Mouse (Mus musculus): ENCODE results near the gene Gnai2.

Gene Gnai2

DNA sequence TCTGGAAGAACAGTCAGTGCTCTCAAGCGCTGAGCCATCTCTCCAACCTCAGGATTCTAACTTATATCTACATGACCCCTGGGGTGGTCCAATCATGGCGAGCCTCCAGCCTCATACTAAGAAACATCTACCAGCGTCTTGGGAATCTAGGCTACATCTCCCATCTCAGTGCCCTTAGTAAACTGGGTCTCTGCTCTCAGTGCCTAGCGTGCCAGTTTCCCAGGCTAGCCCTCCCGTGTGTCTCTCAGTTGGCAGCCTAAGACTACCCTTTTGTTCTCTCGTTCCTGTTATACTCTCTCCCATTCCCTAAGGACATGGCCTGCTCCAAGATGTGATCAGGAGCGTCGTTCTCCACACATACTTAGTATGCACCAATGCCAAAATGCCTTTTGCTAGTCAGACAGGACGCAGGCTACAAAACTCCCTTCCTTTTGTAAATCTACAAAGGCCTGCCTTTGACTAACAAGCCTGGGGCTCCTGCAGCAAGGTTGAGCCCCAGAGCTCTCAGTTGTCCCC lies 3.8 kb downstream of the Gnai2 start:
- DNase-seq (ENCODE audit: low read depth), result no peak

DNA sequence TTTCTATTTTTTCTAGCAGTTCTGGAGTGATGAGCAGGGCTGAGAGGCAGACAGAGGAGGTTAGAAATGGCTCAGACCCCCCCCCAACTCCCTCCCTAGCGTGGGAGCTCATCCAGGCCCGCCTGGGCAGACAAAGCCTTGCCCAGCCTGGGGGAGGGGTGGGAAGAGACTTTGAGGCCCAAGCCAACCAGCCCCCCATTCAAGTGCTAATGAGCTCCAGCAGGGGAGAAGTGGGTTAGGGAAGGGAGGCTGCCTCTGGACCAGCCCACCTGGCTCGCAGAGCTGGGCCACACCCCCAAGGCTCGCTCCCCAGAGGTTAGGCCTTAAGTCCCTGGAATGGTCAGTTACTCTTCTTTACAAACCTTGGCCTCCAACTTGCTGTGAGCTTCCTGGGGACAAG lies 4.6 kb downstream of the Gnai2 start:
- DNase-seq (ENCODE audit: low read depth), result no peak

DNA sequence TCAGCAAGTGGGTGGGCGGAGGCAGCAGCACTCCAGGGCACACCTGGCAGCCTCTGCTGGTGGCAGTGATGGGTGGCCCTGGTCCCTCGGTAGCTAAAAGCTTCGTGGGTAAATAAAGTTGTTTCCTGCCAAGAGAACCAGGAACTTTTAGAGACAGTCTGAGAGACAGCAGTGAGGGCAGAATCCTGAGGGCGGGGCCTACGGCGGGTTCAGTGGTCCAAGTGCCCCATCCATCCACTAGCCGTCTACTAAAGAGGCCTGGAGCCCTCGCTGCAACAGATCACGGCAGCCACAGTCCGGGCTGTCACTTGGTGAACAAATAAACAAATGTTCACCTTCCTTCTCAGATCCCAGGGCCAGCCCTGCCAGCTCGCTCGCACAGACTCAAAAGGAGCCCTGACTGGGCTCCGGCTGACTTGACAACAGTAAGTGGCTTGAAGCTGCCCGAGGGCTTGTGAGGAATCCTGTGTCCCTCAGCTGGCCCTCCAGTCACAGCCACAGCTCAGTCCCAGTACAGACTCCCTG lies 5.2 kb downstream of the Gnai2 start:
- peak; percentile 71 for DNase-seq (ENCODE audit: low read depth)

DNA sequence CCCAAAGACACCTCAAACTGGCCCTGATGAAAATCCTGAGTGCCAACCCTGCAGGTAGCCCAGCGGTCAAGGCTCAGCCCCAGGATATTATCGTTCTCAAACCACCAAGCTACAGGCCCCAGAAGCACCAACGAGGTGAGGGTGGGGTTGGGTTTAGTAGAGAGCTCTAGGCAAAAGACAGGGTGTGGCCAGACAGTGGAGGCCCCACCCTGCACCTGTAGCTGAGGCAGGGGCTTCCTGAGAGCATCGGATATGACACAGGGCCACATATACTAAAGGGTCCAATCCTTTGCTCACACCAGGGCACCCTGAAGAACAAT lies 5.8 kb downstream of the Gnai2 start:
- peak; percentile 67 for DNase-seq (ENCODE audit: low read depth)

DNA sequence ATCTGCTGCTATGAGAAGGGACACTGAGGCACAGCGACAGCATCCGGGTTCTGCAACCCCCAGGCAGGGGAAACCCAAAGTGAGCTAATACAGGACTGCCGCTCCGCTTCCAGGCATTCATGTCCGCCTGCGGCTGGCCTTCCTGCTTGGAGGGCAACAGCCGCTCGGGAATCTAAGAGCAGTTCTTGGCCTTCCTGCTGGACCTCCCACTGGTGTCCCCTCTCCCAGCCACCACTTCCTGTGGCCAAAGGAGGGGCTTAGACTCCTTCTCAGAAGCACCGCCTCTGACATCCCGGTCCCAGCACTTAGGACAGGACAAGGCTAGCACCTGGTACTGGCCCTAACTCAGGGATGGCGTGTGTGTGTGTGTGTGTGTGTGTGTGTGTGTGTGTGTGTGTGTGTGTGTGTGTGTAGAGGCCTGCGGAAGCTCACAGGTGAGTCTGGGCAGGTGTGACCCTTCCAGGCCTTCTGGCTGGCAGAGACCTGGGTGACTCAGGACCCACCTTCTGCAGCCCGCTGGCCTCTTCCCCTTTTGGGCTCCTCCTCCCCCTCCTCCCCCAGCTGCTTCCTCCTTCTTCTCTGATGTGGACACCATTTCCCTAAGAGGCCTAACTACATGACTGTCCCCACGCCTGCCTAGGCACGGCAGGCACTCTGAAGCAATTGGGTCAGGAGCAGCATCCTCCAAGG lies 6.3 kb downstream of the Gnai2 start:
- peak; percentile 52 for DNase-seq (ENCODE audit: low read depth)

DNA sequence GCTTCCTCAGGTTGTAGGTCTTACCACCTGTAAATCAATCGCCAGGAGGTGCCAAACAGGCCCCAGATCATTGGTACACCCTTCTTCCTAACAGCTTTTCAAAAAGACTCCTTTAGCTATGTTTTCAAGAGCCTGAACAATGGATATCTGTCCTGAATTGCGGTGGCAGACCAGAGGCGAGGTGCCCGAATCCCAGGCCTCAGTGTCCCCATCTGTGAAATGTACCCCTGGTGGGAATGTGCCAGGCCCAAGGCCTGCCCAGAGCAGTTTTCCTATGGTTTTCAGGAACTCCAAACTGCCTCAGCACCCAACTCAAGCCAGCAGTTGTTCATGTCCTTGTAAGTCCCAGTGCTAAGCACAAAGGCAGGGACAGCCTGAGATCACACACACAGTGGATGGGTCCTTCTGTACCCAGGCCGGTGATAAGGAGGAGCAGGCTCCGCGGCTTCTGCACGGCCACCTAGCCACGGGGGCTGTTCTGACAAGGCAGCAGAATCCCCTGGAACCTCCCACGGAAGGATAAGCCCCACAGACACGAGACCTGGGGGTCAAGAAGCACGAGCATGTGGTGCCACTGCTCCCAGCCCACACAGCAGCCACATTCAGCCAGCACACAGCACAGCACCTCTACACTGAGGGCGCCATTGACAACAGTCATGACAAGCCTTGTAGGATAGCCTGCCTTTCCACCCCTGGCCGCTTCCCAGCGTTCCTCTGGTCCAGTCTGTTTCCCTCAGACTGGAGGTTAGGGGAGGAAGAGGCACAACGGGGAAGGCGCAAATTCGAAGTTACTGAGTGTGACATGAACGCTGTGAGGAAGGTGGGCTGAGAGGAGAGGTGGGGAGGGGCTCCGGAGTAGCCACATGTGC lies 7.5 kb downstream of the Gnai2 start:
- DNase-seq (ENCODE audit: low read depth), result no peak

DNA sequence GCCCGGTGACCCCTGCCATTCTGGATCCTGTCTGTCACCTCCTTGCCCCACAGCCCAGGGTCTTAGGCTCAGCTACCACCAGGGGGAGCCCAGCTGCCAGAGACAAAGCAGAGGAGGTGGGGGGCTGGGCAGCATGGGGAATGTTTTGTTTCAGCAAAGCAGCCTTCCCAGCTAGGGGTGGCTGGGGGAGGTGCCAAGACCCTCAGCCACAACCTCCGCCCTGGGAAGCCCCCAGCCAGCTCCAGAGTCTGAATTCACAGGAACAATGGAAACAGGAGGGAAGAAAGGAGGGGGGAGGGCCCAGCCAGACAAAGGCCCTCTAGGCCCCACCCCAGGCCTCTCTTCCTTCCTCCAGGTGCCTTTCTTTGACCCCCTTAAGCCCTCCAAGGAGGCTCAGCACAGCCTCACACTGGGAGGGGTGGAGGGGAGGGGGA lies 8.3 kb downstream of the Gnai2 start:
- DNase-seq (ENCODE audit: low read depth), result peak; percentile 90

DNA sequence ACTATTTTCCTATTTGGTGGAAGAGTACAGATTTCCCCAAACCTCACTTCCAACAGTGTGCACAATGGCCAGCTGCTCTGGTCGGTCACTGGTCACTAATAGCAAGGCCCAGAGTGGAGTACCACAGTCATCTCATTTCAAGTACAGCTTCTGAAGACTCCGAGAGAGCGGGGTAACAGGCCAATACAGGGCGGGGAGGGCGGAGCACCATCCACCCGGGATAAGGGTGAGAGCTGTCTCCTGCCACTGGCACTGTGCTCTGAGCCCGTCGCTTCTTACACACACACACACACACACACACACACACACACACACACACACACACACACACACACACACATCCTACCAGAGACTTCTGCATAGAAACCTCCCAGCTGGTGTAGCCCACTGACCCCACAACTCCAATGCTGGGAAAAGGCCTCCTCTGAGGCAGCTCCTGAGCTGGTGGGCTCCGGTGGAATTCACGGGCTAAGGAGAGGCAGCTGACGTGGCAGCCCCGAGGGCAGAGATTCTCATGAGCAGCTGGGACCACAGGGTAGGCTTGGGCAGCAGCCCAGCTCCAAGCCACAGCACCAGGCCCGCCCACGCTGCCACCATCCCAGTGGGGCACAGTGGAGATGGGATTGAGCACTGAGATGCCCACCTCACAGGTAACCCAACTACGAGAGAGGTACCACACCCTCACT lies 8.9 kb downstream of the Gnai2 start:
- DNase-seq (ENCODE audit: low read depth), result no peak

DNA sequence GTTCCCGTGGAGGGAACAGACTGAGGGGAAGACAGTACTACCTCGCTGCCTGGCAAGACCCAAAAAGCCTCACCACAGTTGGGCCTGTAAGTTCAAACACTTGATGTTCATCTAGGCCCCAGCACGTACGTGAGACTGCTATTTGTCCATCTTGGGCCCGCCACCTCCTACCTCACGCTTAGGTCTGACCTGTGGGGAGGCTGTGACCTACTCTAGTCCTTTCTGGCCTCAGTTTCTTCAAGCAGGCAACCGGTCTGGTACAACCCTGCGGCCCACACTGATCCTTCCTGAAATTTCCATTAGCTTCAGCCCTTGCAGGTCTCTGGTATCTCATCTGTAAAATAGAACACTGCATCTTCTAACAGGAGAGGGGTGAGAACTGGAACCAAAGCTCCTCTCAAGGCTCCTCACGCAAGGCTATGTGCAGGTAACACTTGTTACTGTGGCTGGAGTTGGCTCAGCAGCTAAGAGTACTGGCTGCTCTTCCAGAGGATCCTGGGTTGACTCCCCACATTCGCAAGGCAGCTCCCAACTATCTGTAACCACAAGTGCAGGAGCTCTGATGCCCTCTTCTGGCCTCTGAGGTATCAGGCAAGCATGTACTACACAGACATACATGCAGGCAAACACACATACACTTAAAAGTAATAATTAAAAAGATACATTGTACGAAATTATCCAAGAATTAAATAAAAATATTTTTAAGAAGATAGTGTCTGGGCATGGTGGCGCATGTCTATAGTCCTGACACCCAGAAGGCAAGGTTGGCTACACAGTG lies 9.6 kb downstream of the Gnai2 start:
- DNase-seq (ENCODE audit: low read depth), result no peak

DNA sequence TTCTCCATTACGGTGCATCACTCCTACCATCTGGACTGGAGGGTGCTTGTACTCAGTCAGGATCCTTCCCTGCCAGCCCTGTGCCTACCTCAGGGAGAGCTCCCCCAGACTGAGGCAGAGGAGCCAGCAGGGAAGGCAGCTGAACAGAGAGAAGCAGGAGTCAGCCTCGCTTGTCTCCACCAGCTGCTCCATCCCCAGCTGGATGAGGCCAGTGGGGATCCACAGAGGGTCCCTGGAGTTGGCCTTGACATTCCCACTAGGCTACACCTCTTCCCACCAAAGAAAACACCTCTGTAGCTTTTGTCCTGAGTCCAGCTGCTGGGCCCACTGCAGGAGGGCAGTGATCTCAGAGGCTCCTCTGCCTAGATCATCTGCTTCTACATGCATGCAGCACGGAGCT lies 10.2 kb downstream of the Gnai2 start:
- no peak for DNase-seq (ENCODE audit: low read depth)

DNA sequence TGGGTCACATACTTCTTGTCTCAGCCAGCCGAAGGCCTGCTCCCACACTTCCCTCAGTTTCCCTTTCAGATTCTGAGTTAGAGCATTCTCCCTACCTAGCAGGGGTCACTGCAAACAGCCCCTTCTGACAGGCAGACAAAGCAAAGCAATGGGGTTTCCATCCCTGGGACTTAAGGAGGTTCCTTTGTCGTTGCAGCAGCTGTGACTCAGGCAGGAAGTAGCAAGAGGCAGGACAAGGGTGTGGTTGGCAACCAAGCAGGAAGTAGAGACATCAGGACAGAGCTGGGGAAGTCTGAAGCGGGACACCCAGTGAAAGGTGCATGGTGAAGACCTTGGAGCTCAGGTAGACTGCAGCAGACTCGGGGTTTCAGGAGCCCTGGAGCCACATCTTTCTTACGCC lies 10.6 kb downstream of the Gnai2 start:
- peak; percentile 85 for DNase-seq (ENCODE audit: low read depth)

DNA sequence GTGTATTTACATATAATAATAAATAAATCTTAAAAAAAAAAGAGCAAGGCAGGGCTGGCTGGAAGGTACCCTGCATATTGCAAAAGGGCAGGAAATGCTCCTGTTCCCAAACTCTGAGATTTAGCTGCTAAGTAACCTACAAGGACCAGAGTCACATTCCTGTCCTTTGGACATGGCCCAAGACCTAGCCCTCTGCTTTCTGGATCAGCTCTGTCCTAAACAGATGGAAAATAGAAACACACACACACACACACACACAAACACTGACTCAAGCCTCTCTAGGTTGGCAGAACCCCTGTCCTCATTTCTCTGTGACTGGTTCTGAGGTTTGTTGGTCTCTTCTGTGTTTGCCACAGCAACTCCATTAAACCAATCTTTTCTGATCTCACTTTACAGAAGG lies 14.2 kb downstream of the Gnai2 start:
- no peak for DNase-seq (ENCODE audit: low read depth)

DNA sequence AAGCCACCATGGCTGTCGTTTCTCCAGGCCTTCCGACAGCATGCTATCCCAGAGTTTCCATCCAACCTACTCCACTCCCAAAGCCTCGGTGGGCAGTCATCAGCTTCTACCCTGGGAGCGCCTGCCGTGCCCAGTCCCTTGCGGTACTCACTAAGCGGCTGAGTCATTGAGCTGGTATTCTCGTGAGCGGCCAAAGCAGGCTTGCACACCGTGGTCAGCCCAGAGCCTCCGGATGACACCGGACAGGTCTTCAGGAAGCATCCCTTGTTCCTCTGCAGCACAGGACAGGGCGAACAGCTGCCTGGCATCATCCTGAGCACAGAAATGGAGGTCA lies 15.7 kb downstream of the Gnai2 start:
- no peak for DNase-seq (ENCODE audit: low read depth)

DNA sequence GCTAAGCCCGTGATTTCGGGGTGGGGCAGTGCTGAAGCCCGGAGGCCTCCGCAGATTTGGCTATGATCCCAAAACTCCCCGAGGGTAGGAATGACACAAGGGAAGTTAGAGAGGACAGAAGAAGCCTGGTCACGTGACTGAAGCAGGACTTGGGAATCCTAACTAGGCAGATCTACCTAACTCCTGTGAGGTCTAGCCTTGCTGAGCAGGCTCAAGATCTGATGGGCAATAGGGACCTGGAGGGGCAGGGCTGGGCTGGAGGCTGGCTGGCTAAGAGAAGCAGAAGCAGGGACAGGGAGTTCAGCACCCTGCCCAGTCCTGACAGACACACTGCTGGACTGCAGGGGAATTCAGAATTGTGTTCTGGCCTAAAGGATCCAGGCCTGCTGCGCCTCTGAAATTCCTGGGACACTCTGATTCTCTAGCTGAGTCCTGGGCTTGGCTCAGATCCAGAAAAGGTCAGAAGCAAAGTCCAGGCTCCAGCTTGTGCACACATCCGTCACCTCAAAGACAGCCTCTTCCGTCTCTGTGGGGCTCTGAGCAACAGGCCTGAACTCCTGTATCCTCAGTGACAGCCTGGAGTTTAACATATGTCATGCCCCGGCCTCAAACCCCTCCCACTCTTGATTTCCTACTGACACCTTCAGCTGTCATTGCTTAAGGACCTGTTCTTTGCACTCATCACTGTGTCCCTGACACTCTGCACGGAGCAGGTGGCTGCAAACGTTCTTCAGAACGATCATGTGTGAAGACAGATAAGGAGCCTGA lies 16.2 kb downstream of the Gnai2 start:
- DNase-seq (ENCODE audit: low read depth), result no peak

DNA sequence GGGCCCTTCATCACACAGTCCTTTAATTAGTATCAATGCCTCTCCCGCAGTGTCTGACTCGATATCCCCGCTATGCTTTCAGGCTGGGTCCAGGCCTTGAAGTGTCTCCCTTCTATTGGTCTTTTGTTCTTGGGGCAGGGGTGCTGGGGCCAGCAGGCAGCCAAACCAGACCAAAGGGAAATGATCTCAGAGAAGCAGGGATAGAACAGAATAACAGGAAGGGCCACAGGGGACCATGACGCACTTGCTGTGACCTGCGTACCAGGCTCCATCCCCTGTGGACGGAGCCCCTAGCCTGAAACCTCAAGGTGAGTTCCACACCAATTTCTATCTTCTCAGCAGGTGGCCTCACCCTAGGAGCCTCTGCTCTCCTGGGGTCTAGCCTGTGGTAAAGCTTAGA lies 17.1 kb downstream of the Gnai2 start:
- no peak for DNase-seq (ENCODE audit: low read depth)

DNA sequence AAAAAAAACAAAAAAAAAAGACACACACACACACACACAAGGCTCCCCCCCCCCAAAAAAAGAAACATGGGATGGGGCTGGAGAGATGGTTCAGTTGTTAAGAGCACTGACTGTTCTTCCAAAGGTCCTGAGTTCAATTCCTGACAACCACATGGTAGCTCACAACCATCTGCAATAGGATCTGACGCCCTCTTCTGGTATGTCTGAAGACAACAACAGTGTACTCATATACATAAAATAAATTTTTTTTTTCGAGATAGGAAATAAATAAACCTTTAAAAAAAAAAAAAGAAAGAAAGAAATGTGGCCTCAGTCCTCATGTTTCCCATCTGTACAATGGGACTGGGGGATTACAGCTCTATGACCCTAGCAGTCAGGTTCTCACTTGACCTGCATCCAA lies 17.7 kb downstream of the Gnai2 start:
- DNase-seq (ENCODE audit: low read depth), result peak; percentile 41

DNA sequence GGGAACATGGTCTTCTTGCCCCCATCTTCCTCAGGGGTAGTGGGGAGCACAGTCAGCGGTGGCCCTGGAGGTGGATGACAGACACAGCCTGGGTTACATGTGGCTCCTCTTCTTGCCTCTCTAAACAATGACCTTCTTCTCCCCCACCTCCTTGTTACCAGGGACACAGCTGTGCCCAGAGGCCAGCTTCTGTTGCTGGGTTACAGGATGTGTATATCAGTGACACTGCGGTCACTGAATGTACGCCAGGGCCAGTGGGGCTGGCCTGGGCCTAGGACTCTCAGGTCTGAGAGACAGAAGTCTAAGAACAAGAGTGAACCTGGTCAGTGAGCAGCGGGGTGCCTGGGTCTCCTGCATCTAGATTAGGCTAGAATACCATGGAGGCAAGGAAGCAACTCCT lies 20.1 kb downstream of the Gnai2 start:
- peak; percentile 9 for DNase-seq (ENCODE audit: low read depth)

DNA sequence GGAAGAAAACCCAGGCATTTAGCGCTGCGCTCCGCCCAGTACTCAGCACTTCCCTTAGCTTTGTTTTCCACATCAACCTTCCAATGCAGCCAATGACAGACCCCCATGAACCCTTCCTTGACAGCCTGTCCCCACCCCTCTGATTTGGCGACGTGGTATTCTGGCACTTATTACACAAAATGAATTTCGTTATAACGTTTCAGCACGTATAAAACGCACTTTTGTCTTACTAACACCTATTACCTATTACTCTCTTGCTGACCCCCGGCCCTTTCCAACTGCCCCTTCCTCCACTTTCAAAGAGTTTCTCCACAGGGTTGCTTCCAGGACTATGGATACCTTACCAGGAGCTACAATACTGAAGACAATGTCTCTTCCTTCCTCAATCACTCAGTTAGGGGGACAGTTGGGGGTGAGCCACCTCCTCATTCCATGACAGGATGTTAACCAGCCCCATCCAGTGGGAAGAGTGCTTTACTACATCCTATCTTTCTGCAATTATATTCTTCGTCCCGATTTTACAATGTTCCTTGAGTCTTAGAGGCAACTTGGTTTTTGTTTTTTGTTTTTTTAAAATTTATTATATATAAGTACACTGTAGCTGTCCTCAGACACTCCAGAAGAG lies 22.1 kb downstream of the Gnai2 start:
- no peak for DNase-seq (ENCODE audit: low read depth)

DNA sequence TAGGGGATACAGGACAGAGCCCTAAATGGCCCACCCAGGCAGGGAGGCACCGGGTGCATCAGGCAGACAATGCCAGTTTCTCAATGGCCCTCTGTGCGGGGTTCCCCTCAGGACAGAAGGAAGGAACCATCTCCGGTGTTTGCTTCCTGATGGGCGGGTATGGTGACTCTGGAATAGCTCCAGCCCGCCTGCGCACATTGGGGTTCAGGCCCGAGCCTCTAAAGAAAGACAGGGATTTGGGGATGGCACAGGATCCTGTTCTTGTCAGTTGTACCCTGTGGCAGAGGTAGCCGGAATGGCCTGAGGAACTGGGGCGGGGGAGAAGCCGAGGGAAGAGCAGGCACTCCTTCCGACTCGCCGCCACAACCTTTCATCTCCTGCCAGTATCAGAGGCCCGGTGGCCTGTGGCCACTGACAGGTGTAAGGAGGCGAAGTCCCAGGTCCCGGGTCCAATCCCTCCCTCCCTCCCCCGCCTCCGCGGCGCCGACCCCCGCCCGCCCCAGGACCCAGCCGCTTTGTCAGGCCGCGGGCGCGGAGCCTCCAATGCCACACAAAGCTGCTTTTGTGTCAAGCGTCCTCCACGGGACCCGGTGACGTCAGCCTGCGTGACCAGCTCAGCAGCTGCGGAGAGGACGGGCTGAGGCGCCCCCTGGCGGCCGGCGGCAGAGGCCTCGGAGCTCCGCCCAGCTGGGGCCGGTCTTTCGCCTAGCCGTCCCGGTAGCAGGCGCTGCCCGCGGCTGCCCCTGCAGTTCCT lies 22.8 kb downstream of the Gnai2 start:
- peak; percentile 97 for DNase-seq (ENCODE audit: low read depth)
